Mouse (Mus musculus) olfactory bulb, adult 2 months (tissue): ENCODE measurements around the gene Pcgf3. TPM values are rescaled to one million over a fixed set of nuclear protein-coding genes. Genes with fewer than 3 reads are reported as not detected.

Source experiments
- H3K27ac ChIP-seq: fragments of 200-500 bp; 2 replicates; pipeline ENCODE4 v1.5.1; 2012; ENCODE audit warnings: low read depth, low read length; ENCODE audit not compliant: insufficient read depth
- H3K4me1 ChIP-seq: fragments of 200-500 bp; 2 replicates; pipeline ENCODE4 v1.6.1; 2012; ENCODE audit warnings: low read length; ENCODE audit not compliant: control insufficient read depth, insufficient read depth
- H3K4me3 ChIP-seq: fragments of 200-500 bp; 2 replicates; pipeline ENCODE4 v1.5.1; 2012; ENCODE audit warnings: mild to moderate bottlenecking, low read depth, low read length, moderate library complexity; ENCODE audit not compliant: insufficient read depth
- CTCF ChIP-seq: fragments of 200-500 bp; IDR thresholded peaks from 2 replicates; pipeline ENCODE4 v1.5.1; 2012; ENCODE audit warnings: low read depth, mild to moderate bottlenecking, low read length, moderate library complexity; ENCODE audit not compliant: insufficient read depth
- POLR2A ChIP-seq: fragments of 200-500 bp; IDR thresholded peaks from 2 replicates; pipeline ENCODE4 v1.6.1; 2012; ENCODE audit warnings: mild to moderate bottlenecking, low read depth, low read length, moderate library complexity; ENCODE audit not compliant: insufficient read depth
- WGBS: fragments of 180-500 bp; shearing (Covaris S2); methylation state at CpG from one replicate; pipeline ENCODE4 v1.1.7; 2018; 5-methylcytosine and 5-hydroxymethylcytosine counted together
- polyA plus RNA-seq: library from polyadenylated mRNA; stranded (reverse); fragments of >200 nt; gene quantifications from 2 replicates; pipeline ENCODE4 v1.2.4, GENCODE M21; 2012; ENCODE audit warnings: low replicate concordance; ENCODE audit not compliant: missing spikeins, insufficient read depth, insufficient read length

Gene Pcgf3
- polyA plus RNA-seq, 1 experiment: not detected

DNA sequence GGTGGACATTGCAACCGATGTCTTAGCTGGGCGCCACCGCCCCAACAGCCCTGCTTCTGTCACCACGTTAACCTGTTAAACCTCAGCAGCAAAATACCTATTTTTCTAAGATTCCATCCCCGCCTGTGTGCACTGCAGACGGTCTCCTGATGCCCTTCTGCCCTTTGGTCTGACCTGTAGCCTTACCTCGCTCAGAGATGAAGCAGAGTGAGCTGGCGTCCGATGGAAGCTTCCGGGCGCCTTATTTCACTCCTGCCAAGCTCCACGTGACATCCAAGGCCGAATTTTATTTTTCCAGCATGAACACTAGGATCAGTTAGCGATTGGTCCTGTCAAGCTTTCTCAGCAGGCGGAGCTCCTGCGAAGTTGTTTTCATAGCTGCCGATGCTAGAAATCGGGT, 41.3 kb downstream of the Pcgf3 start:
- WGBS: 91% methylated on average over 18 of the region's 18 CpGs
- H3K4me3 ChIP-seq: no peak overlapping the region

DNA sequence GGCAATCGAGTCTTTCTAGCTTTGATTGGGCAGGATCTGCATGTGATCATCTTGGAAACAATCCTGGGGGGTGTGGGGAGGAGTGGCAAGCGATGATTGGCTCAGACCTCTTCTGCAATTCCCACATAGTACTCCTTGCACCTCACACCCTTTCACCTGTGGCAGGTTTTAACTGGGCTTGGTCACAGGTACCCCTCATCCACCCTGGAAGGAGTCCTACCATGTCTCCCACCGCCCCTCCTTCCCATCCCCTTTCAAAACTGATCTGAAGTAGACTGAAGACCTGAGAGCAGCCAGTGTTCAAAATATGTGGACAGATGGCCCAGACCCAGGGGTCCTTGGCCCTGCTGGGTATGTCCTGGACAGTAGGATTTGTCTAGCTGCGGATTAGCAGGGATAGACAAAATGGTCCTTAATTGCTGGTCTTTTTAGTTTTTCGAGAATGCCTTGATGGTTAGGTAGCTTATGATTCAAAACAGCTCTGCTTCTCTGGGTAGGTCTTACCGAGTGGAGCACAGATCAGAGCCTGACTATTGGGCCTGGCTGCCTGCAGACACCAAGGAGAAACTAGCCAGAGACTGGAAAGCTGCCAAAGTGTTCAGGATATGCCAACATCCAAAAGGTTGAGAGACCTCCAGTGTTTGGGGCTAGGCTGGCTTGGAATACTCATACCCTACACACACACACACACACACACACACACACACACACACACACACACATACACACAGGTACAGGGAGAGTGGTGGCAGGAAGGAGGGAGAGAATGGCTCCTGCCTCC, 54.7 kb downstream of the Pcgf3 start:
- no peak for TF ChIP-seq POLR2A
- no peak for TF ChIP-seq CTCF
- H3K4me1 ChIP-seq: 0 out of 2 replicates have a peak, but pooled peaks cover 2% of the 10 kb centered on the region
- WGBS: 58% methylated on average over 6 of the region's 6 CpGs
- H3K27ac ChIP-seq: no peak overlapping the region
- no peak overlapping the region for H3K4me3 ChIP-seq

More for the DNA sequence above, 41.3 kb downstream of the Pcgf3 start:
- Histone ChIP-seq H3K4me1 (no peaks in the 10 kb centered on the region), H3K27ac (no peak overlapping the region)
- no peak for TF ChIP-seq POLR2A
- TF ChIP-seq CTCF: no peak

DNA sequence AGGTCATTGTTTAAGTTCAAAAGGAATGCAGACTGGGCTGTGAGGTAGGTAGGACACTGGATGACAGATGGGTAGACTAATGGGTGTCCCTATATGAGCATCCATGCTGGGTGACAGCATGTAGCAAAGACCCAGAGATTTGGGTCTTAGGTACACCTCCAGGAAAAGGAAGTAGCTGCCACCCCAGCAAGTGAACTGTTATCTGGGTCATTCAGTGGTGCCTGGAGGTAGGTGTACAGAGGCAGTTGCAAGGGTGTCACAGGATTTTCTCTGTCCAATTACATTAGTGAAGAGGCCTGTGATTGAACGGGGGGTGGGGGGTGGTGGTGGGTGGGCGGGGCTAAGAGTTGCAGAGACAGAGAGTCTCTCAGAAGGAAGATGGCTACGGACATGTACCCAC, 55.6 kb downstream of the Pcgf3 start:
- peaks cover 2% of the 10 kb centered on the region; the same call in 1 of the 2 replicates for H3K4me1 ChIP-seq
- no peak overlapping the region for H3K4me3 ChIP-seq
- H3K27ac ChIP-seq: no peak overlapping the region
- TF ChIP-seq POLR2A: no peak
- TF ChIP-seq CTCF: no peak
- 91% methylated on average over 3 of the region's 3 CpGs for WGBS

DNA sequence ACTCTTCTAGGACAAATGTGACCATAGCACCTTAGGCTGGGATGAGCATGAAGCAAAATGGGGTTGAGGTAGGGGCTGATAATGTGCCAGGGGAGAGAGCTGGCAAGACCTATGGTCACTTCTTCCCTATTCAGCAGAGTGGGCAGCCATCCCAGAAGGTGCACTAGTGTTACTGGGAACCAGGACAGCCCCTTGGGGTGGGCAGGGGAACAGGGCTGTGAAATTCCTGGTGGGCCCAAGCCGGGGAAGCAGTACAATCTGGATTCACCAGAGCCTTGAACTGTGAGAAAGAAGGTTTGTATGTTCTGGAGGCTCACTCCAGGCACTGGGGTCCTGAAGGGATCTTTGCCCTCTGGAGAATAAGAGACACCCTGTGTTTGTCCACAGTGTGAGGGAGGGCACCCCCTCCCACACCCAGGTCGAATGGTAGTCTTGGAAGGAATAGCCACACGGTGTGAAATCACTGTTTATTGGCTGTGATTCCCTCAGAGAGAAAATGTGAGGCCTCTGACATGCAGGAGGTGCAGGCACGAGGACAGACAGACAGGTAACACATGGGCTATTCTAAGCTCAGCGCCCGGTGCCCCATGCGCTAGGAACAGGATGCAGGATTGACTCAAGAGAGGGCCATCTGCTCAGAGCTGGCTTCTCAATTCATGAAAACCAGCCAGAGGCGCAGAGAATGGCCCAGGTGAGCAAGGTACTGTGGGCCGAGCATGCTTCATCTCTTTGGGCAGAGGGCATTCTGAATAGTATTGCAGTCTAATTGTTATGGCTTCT, 57.3 kb downstream of the Pcgf3 start:
- H3K4me1 ChIP-seq: peaks cover 6% of the 10 kb centered on the region; the same call in 1 of the 2 replicates
- 83% methylated on average over 9 of the region's 9 CpGs for WGBS
- no peak overlapping the region for H3K4me3 ChIP-seq
- no peak overlapping the region for H3K27ac ChIP-seq
- TF ChIP-seq CTCF (no peak), POLR2A (no peak)

DNA sequence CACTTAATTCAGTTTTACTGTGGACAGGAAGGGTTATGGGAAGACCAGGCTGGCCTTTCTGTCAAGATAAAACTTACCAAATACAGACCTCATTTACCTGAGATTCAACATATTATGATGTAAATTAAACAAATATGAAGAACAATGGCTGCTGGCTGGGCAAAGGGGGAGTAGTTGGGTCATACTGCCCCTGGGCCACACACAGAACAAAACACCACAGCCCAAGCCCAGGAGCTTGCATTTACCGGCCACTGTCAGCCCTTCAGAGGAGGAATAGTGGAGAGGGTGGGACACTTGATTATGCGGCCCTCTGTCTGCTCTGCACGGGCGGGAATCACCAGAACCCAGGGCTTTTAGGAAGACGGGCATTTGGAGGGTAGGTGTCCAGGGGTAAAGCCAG, 57.9 kb downstream of the Pcgf3 start:
- 73% methylated on average over 5 of the region's 5 CpGs for WGBS
- no peak overlapping the region for H3K27ac ChIP-seq
- TF ChIP-seq POLR2A: no peak
- no peak for TF ChIP-seq CTCF
- peaks cover 4% of the 10 kb centered on the region; the same call in 1 of the 2 replicates for H3K4me1 ChIP-seq
- H3K4me3 ChIP-seq: no peak overlapping the region

DNA sequence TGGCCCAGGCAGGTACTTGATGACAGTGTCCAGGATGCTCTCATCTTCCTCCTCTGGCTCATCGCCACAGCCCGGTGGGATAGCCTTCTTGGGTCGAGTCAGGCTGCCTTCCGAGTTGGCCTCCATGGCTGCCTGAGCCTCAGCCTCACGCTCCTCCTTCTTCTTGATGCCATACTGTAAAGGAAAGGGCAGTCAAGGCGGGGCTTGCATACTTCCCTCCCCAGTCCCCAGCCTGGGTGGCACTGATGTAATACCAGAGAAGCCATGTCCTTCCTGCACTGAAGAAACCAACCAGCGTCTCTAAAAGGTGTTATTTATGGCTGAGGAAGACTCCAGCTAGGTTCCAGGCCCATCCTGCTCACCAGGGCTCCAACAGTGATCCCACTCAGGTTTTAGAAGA, 59.1 kb downstream of the Pcgf3 start:
- Histone ChIP-seq H3K4me1 (peaks cover 4% of the 10 kb centered on the region; the same call in 1 of the 2 replicates), H3K27ac (no peak overlapping the region), H3K4me3 (no peak overlapping the region)
- no peak for TF ChIP-seq POLR2A
- WGBS: 82% methylated on average over 7 of the region's 7 CpGs

DNA sequence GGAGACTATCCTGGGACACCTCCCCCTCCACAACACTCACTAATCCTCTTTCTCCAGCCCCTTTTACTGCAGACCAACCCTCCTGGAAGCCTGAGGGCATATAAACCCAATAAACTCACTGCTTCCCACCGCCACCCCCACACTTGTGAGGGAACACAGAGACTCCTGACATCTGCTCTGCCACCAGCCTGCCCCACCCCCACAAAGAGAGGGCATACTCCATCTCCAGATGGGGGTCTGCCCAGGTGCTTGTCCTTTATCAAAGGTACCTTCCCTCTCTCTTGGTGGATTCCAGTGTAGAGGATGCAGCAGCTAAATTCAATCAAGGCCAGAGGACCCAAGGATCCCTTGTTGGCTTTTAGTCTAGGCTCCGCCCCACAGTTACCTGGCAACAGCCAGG, 60.0 kb downstream of the Pcgf3 start:
- H3K27ac ChIP-seq: no peak overlapping the region
- peaks cover 6% of the 10 kb centered on the region; the same call in 1 of the 2 replicates for H3K4me1 ChIP-seq

DNA sequence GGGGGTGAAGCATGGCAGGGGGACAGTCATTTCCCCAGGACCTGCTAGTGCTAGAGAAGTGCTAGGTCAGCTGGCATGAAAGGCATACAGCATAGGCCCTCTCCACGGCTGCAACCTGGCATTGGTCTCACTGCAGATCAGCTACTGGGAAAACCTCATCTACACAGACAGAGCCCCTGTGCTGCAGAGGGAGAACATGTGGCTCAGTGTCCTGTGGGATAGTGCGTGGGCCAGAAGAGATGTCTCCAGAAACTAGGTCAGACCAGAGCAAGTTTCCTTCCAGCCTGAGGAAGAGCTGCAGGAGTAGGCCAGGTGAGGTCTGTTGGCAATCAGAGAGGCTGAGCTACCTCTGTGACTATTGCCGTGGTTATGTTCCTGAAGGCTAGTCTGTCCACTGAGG, 60.9 kb downstream of the Pcgf3 start:
- Histone ChIP-seq H3K27ac (no peak overlapping the region), H3K4me1 (peaks cover 6% of the 10 kb centered on the region; the same call in 1 of the 2 replicates), H3K4me3 (no peak overlapping the region)
- WGBS: 71% methylated on average over 3 of the region's 3 CpGs
- TF ChIP-seq POLR2A: no peak

More for the DNA sequence above, 60.0 kb downstream of the Pcgf3 start:
- H3K4me3 ChIP-seq: no peak overlapping the region
- 55% methylated on average over 2 of the region's 2 CpGs for WGBS
- TF ChIP-seq CTCF (no peak), POLR2A (no peak)

DNA sequence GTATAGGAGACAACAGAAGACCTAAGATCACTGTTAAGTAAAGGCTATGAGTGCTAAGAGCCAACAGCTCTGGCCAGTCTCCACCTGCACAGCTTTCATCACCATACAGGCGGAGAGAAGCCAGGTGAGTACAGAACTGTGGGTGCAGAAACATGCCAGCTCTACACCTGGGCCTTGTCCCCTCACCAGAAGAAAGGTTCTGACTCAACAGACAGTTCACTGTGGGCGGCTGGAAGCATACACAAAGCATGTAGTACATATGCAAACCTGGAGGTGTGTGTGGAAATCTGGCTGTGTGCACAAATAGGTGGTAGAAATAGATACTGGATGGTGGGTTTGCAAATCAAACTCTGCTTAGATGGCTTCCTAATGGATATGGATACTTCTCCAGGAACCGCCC, 61.6 kb downstream of the Pcgf3 start:
- H3K4me3 ChIP-seq: no peak overlapping the region
- no peak overlapping the region for H3K27ac ChIP-seq
- peaks cover 6% of the 10 kb centered on the region; the same call in 1 of the 2 replicates for H3K4me1 ChIP-seq
- no peak for TF ChIP-seq POLR2A
- no peak for TF ChIP-seq CTCF
- 87% methylated on average over 3 of the region's 3 CpGs for WGBS

DNA sequence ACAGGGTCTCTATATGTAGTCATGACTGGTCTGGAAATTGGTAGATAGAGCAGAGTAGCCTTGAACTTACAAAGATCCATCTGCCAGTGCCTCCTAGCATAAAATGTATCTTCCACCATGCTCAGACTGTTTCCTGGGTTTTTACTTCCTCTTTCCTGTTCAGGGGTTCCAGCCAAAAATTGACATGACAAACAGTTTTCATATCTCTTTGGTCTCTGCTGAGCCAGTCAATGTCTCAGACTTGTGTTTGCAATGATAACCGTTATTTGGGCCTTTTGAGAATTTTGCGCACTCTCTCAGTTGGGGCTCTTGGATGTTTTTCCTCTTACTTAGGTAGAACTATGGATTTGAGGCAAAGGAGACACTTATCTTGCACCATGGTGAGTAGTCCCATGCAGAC, 73.2 kb downstream of the Pcgf3 start:
- Histone ChIP-seq H3K4me3 (no peak overlapping the region), H3K27ac (no peak overlapping the region), H3K4me1 (no peaks in the 10 kb centered on the region)
- whole genome bisulfite sequencing: 93% methylated on average over 2 of the region's 2 CpGs
- TF ChIP-seq POLR2A (no peak), CTCF (no peak)
